Mouse (Mus musculus): ENCODE measurements around the gene Sapcd2.

Sapcd2 gene

GRCm38 (mm10) chr2:25371764-25372643 lies at the start of gene Sapcd2:
Gene Sapcd2 (plus strand): TSS chr2:25372321.
- peak; percentile 78 for DNase-seq (ENCODE audit: low spot score)

GRCm38 (mm10) chr2:25326036-25326435 lies 46.1 kb upstream of the Sapcd2 start:
- DNase-seq (ENCODE audit: low spot score): no peak

- DNase-seq (ENCODE audit: low spot score): peak; percentile 32
Observed at GRCm38 (mm10) chr2:25328440-25328839, 43.7 kb upstream of the Sapcd2 start.

DNA sequence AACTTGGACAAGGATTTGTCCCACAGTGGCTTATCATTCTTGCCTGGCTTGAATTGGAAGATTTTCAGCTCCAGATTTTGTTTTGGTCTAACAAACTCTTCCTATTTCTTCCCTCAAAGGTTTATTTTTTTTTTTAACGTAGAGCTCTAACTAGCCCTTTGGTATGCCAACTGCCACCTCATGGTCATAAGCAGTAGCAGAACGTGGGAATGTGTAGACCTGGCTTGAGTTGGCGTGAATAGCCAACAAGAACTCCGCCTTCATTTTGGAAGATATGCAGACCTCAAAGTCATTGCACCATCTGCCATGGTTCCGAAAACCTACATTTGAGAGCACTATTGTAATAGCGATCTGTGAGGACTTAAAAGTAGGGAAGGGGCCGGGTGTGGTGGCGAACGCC lies 40.7 kb upstream of the Sapcd2 start:
- DNase-seq (ENCODE audit: low spot score): peak; percentile 21

GRCm38 (mm10) chr2:25332286-25333160 lies 39.6 kb upstream of the Sapcd2 start, which contains the start of gene Man1b1:
Gene Man1b1 (plus strand): TSS chr2:25332338.
- peak; percentile 99 for DNase-seq (ENCODE audit: low spot score)

DNA sequence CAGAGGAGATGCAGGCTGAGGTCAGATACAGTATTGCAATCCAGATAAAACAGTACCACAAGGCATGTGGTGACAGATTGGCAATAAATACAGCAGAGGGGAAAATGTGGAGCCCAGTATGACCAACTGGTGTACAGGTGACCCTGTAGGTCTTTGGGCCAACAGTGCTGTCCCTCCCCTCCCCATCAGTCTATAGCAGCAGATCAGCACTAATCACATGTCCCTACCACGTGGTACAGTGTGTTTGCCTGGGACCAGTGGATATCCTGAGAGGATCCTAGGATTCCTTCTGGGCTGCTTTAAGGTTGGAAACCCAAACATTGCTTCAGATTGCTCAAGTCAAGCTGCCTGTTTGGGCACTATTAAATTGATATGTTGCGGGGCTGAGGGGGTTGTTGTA lies 38.6 kb upstream of the Sapcd2 start:
- no peak for DNase-seq (ENCODE audit: low spot score)

- DNase-seq (ENCODE audit: low spot score): no peak
Observed at GRCm38 (mm10) chr2:25338303-25338702, 33.8 kb upstream of the Sapcd2 start.

- DNase-seq (ENCODE audit: low spot score): no peak
Observed at GRCm38 (mm10) chr2:25348162-25348561, 24.0 kb upstream of the Sapcd2 start.

GRCm38 (mm10) chr2:25349499-25349898 lies 22.6 kb upstream of the Sapcd2 start:
- no peak for DNase-seq (ENCODE audit: low spot score)

- DNase-seq (ENCODE audit: low spot score): no peak
Observed at GRCm38 (mm10) chr2:25350701-25351100, 21.4 kb upstream of the Sapcd2 start.

DNA sequence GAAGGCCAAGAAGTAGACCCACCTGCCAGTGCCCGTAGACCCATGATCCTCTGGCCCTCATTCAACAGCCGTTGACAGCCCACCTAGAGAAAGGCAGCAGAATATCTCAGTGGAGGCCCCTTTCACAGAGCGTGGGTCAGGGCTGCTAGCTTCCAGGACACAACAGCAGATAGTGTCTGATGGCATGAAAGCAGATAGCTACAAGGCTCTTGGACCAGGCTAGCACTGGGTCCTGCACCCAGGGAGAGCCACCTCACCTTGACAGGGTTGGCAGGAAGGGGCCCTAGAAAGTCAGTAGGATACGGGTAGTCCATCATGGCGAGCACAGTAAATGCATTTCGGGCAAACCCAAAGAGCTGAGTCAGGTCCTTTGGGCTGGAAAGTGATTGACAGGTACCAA lies 17.9 kb upstream of the Sapcd2 start:
- DNase-seq (ENCODE audit: low spot score): no peak

GRCm38 (mm10) chr2:25355419-25356066 lies 16.6 kb upstream of the Sapcd2 start:
- DNase-seq (ENCODE audit: low spot score): no peak

DNA sequence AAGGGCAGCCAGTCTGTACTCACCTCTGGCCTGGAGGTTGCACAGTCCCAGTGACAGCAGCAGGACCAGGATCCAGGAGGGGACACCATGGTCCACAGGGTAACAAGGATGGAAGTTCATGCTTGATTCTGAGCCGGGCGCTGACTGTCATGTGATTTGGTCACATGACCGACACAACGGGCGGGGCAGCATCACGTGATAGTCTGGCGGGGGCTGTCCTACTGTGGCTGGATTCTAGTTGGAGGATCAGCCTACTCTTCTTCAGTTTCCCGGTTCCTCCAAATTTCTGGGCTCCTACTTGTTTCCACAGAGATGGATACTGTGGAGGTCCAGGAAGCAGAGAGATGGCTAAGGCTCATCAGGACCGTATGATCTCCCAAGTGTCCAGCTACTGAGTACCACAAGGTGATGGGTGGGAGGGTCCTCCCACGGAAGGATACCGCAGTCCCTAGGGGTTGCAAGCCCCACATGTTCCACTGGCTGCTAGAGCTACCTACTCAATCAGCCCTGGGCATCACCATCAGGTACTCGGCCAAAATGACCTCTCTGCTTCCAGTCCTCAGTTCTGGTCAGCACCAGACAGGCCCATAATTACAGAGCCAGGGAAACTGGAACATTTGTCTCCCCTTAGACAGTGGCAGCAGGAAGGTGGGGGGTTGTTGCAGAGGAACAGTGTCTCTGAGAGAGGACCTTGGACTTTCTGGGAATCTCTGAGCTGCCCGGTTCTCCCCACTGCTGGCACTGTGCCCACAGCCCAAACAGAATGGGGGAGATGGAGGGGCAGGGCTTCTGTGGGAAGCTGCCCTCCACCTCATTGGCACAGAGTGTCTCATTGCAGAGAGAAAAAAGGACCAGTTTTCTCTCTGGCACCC lies 15.7 kb upstream of the Sapcd2 start, which contains the start of gene Dpp7:
Dpp7 (minus strand) TSS at position 152 of the 872 bp plus-strand sequence.
- peak; percentile 88 for DNase-seq (ENCODE audit: low spot score)

DNA sequence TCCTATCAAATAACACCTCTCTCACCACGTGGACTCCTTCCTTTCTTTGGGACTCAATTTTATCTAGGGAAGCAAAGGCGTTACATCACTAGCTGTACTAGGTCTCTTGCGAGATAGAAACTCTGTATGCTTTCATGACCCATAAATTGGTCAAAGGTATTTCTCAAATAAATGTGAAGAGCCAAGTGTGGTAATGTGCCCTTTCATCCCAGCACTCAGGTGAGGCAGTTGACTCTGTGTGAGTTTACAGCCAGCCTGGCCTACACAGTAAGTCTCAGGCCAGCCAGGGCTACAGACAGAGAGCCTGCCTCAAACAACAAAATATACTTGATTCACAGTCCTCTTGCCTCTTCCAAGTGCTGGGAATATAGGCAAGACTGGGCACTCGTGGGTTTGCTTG lies 12.3 kb upstream of the Sapcd2 start:
- DNase-seq (ENCODE audit: low spot score): no peak

GRCm38 (mm10) chr2:25363478-25364178 lies 8.5 kb upstream of the Sapcd2 start:
- no peak for DNase-seq (ENCODE audit: low spot score)

GRCm38 (mm10) chr2:25364313-25364712 lies 7.8 kb upstream of the Sapcd2 start:
- no peak for DNase-seq (ENCODE audit: low spot score)

- DNase-seq (ENCODE audit: low spot score): no peak
Observed at GRCm38 (mm10) chr2:25364761-25365090, 7.4 kb upstream of the Sapcd2 start.

DNA sequence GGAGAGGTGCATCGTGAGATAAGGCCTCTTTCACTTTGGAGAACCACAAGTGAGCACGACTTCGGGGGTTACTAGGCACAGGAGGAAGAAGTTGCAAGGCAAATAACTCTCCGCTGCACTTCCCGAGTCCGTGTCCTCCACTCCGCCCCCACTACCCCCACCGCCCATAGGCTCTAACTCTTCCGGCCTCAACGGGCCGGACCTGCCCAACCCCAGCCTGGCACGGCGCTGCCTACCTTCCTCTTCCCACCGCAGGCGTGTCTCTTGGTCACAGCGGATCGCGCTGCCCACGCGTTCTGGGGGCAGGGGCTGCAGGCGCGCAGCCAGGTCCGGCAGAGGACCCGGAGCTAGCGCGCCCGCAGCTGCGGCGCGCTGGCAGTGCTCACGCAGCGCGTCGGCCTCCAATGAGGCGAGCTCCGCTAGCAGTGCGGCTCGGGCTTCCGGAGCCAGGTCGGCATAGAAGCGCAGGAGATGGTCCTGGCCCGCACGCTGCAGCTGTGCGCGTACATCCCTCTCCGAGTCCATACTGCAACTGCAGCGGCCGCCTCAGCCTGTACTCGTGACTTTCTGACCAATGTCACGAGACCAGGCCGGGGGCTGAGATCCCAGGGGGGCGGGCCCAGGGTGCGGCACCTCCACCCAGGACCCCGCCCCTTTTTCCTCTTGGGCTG lies 6.9 kb upstream of the Sapcd2 start, which contains the start of gene Uap1l1:
Uap1l1 (minus strand) TSS at position 592 of the 671 bp plus-strand sequence.
- peak; percentile 88 for DNase-seq (ENCODE audit: low spot score)

GRCm38 (mm10) chr2:25369996-25370395 lies 2.1 kb upstream of the Sapcd2 start:
- DNase-seq (ENCODE audit: low spot score): no peak

Measured in adipocyte (in vitro differentiated cells).